Mouse (Mus musculus) testis, adult 2 months (tissue): ENCODE measurements around the gene Sphk2.

Source experiments
- CTCF ChIP-seq: fragments of 200-500 bp; IDR thresholded peaks from 2 replicates; pipeline ENCODE4 v1.5.1; 2012; ENCODE audit warnings: low read depth, mild to moderate bottlenecking, inconsistent platforms, low read length, moderate library complexity; ENCODE audit not compliant: control insufficient read depth, insufficient read depth, insufficient replicate concordance
- POLR2A ChIP-seq: fragments of 200-500 bp; IDR thresholded peaks from 2 replicates; pipeline ENCODE4 v1.6.1; 2012; ENCODE audit warnings: low read depth, mild to moderate bottlenecking, inconsistent platforms, low read length, moderate library complexity; ENCODE audit not compliant: control insufficient read depth

GRCm38 (mm10) chr7:45718331-45718730 lies 529 bp upstream of the Sphk2 start:
- no peak for TF ChIP-seq POLR2A
- TF ChIP-seq CTCF: no peak
